Mouse (Mus musculus) neural tube, embryonic 12.5 days (tissue): Measurements from ENCODE around the gene Cfl1. TPM values are rescaled to one million over a fixed set of nuclear protein-coding genes. Genes with fewer than 3 reads are reported as not detected.
"Not testable (repeated sequence)": the region's sequence is repeated elsewhere in the genome, so short reads cannot be mapped to it uniquely, and the experiment has no call there.

Experiments
- ATAC-seq: fragments of 200-750 bp; cut with Nextera tagmentation; 2 replicates; pipeline ENCODE4 v1.8.0; 2017; ENCODE audit warnings: low read depth, mild to moderate bottlenecking, moderate TSS enrichment, moderate library complexity; ENCODE audit not compliant: low FRiP score
- H3K27ac ChIP-seq: fragments of 300-500 bp; sonication (generic); 2 replicates; pipeline ENCODE4 v1.5.1; 2016
- H3K27me3 ChIP-seq: fragments of 300-500 bp; sonication (generic); replicated peaks from 2 replicates; pipeline ENCODE4 v1.6.1; 2016; ENCODE audit warnings: mild to moderate bottlenecking
- H3K36me3 ChIP-seq: fragments of 300-500 bp; sonication (generic); 2 replicates; pipeline ENCODE4 v1.6.1; 2016; ENCODE audit warnings: mild to moderate bottlenecking
- H3K4me1 ChIP-seq: fragments of 300-500 bp; sonication (generic); 2 replicates; pipeline ENCODE4 v1.6.1; 2016
- H3K4me2 ChIP-seq: fragments of 300-500 bp; sonication (generic); replicated peaks from 2 replicates; pipeline ENCODE4 v1.6.1; 2016; ENCODE audit warnings: mild to moderate bottlenecking
- H3K4me3 ChIP-seq: fragments of 300-500 bp; sonication (generic); 2 replicates; pipeline ENCODE4 v1.5.1; 2016
- H3K9ac ChIP-seq: fragments of 300-500 bp; sonication (generic); 2 replicates; pipeline ENCODE4 v1.6.1; 2016; ENCODE audit warnings: mild to moderate bottlenecking
- H3K9me3 ChIP-seq: fragments of 300-500 bp; sonication (generic); 2 replicates; pipeline ENCODE4 v1.6.1; 2016; ENCODE audit warnings: mild to moderate bottlenecking
- WGBS: fragments of 180-500 bp; shearing (Covaris S2); methylation state at CpG from one replicate; pipeline ENCODE4 v1.1.7; 2016; 5-methylcytosine and 5-hydroxymethylcytosine counted together
- polyA plus RNA-seq: library from polyadenylated mRNA; unstranded; fragments of >200 nt; fragmentation: Nextera tagmentation; extraction: Ambion mirVana; gene quantifications from 2 replicates; pipeline ENCODE4 v1.2.1, GENCODE M21; 2016

Gene Cfl1
- polyA plus RNA-seq, 1 experiment from 2014 or later, result 3,361 TPM

- 96% methylated on average over 8 of the region's 8 CpGs for WGBS
- H3K9ac ChIP-seq, result no peak overlapping the region
- no peak for ATAC-seq
These were observed 4.9 kb upstream of the Cfl1 start for GRCm38 (mm10) chr19:5485371-5485770.

GRCm38 (mm10) chr19:5485821-5486220, 4.4 kb upstream of the Cfl1 start:
- H3K4me1 ChIP-seq, result peaks cover 12% of the 10 kb centered on the region
- no peak overlapping the region for H3K4me3 ChIP-seq
- H3K27me3 ChIP-seq, result no peaks in the 10 kb centered on the region
- no peak overlapping the region for H3K27ac ChIP-seq
- ATAC-seq, result no peak
- no peak overlapping the region for H3K9ac ChIP-seq
- 94% methylated on average over 7 of the region's 7 CpGs for whole genome bisulfite sequencing
- H3K4me2 ChIP-seq, result no peak overlapping the region
- H3K9me3 ChIP-seq, result no peaks in the 10 kb centered on the region
- H3K36me3 ChIP-seq, result peaks cover 48% of the 10 kb centered on the region

More at GRCm38 (mm10) chr19:5485371-5485770, 4.9 kb upstream of the Cfl1 start:
- Histone ChIP-seq H3K27ac (no peak overlapping the region), H3K4me1 (peaks cover 12% of the 10 kb centered on the region), H3K9me3 (no peaks in the 10 kb centered on the region), H3K36me3 (peaks cover 53% of the 10 kb centered on the region), H3K4me2 (no peak overlapping the region), H3K4me3 (no peak overlapping the region), H3K27me3 (no peaks in the 10 kb centered on the region)

- Histone ChIP-seq H3K4me1 (peaks cover 12% of the 10 kb centered on the region), H3K9ac (0 out of 2 replicates have a peak overlapping the region, but pooled peaks have one; percentile 21), H3K9me3 (no peaks in the 10 kb centered on the region), H3K4me3 (no peak overlapping the region), H3K4me2 (no peak overlapping the region; the same call in 1 of the 2 replicates), H3K27ac (no peak overlapping the region), H3K36me3 (peaks cover 48% of the 10 kb centered on the region), H3K27me3 (no peaks in the 10 kb centered on the region)
- 93% methylated on average over 8 of the region's 8 CpGs for WGBS
- ATAC-seq, result no peak
These were observed 4.0 kb upstream of the Cfl1 start for GRCm38 (mm10) chr19:5486286-5486685.

GRCm38 (mm10) chr19:5486771-5487170, 3.5 kb upstream of the Cfl1 start:
- Histone ChIP-seq H3K4me1 (peaks cover 13% of the 10 kb centered on the region), H3K4me3 (no peak overlapping the region), H3K9me3 (no peaks in the 10 kb centered on the region), H3K4me2 (peak overlapping the region; percentile 69), H3K9ac (0 out of 2 replicates have a peak overlapping the region, but pooled peaks have one; percentile 21), H3K27me3 (no peaks in the 10 kb centered on the region), H3K27ac (no peak overlapping the region), H3K36me3 (peaks cover 43% of the 10 kb centered on the region)
- WGBS, result 88% methylated on average over 4 of the region's 4 CpGs
- ATAC-seq, result no peak

GRCm38 (mm10) chr19:5487768-5488550, 2.3 kb upstream of the Cfl1 start, which contains the start of gene Mus81:
Gene Mus81 (minus strand): TSS chr19:5488402.
- Histone ChIP-seq H3K27ac (peak within 1 kb of the TSS; percentile 97), H3K4me3 (peak within 1 kb of the TSS; percentile 41), H3K27me3 (no peaks in the 10 kb centered on the region), H3K36me3 (peaks cover 43% of the 10 kb centered on the region), H3K4me2 (peak within 1 kb of the TSS; percentile 69), H3K4me1 (peaks cover 25% of the 10 kb centered on the region), H3K9me3 (no peaks in the 10 kb centered on the region), H3K9ac (peak within 1 kb of the TSS; percentile 62)
- 1% methylated on average over 39 of the region's 39 CpGs for WGBS
- ATAC-seq, result peak; percentile 46

GRCm38 (mm10) chr19:5488878-5489571, 1.2 kb upstream of the Cfl1 start:
- Histone ChIP-seq H3K4me2 (peak overlapping the region; percentile 69), H3K27me3 (no peaks in the 10 kb centered on the region), H3K36me3 (peaks cover 43% of the 10 kb centered on the region), H3K9ac (peak overlapping the region; percentile 62), H3K4me3 (peak overlapping the region; percentile 41), H3K4me1 (peaks cover 26% of the 10 kb centered on the region), H3K27ac (peak overlapping the region; percentile 97), H3K9me3 (no peaks in the 10 kb centered on the region)
- ATAC-seq, result peak; percentile 78
- WGBS, result under 1% methylated on average over 26 of the region's 26 CpGs

- H3K27me3 ChIP-seq, H3K4me3 ChIP-seq, H3K9ac ChIP-seq, H3K9me3 ChIP-seq, ATAC-seq: not testable (repeated sequence)
- peaks cover 43% of the 10 kb centered on the region for H3K36me3 ChIP-seq
- WGBS, result 55% methylated on average over 10 of the region's 10 CpGs
- peaks cover 26% of the 10 kb centered on the region for H3K4me1 ChIP-seq
- H3K4me2 ChIP-seq, result peak overlapping the region; percentile 82
- peak overlapping the region; percentile 99; the same call in 1 of the 2 replicates for H3K27ac ChIP-seq
These were observed 534 bp upstream of the Cfl1 start for GRCm38 (mm10) chr19:5489721-5490120.

- under 1% methylated on average over 59 of the region's 59 CpGs for WGBS
- Histone ChIP-seq H3K27me3 (no peaks in the 10 kb centered on the region), H3K9ac (peak overlapping the region; percentile 91), H3K4me1 (peaks cover 26% of the 10 kb centered on the region), H3K27ac (peak overlapping the region; percentile 99), H3K4me3 (peak overlapping the region; percentile 93), H3K9me3 (no peaks in the 10 kb centered on the region), H3K4me2 (peak overlapping the region; percentile 82), H3K36me3 (peaks cover 41% of the 10 kb centered on the region)
- peak; percentile 45 for ATAC-seq
These were observed 848 bp downstream of the Cfl1 start for GRCm38 (mm10) chr19:5490898-5491708.

- Histone ChIP-seq H3K4me2 (peak overlapping the region; percentile 82), H3K36me3 (peaks cover 53% of the 10 kb centered on the region), H3K27ac (no peak overlapping the region), H3K4me3 (peak overlapping the region; percentile 3; the same call in 1 of the 2 replicates), H3K9ac (no peak overlapping the region), H3K9me3 (no peaks in the 10 kb centered on the region), H3K27me3 (no peaks in the 10 kb centered on the region), H3K4me1 (peaks cover 16% of the 10 kb centered on the region)
- ATAC-seq, result no peak
- WGBS, result 90% methylated on average over 4 of the region's 4 CpGs
These were observed 2.4 kb downstream of the Cfl1 start for GRCm38 (mm10) chr19:5492641-5493040.

- WGBS, result 61% methylated on average over 9 of the region's 9 CpGs
- not testable (repeated sequence) for H3K27me3 ChIP-seq, ATAC-seq, H3K27ac ChIP-seq, H3K9me3 ChIP-seq, H3K4me3 ChIP-seq, H3K9ac ChIP-seq, H3K4me2 ChIP-seq
- Histone ChIP-seq H3K36me3 (peaks cover 60% of the 10 kb centered on the region), H3K4me1 (peaks cover 13% of the 10 kb centered on the region)
These were observed 3.1 kb downstream of the Cfl1 start for GRCm38 (mm10) chr19:5493301-5493721.

GRCm38 (mm10) chr19:5494314-5494713, 4.1 kb downstream of the Cfl1 start:
- Histone ChIP-seq H3K4me1 (peaks cover 13% of the 10 kb centered on the region), H3K27ac (no peak overlapping the region), H3K9ac (no peak overlapping the region), H3K36me3 (peaks cover 61% of the 10 kb centered on the region), H3K9me3 (no peaks in the 10 kb centered on the region), H3K27me3 (no peaks in the 10 kb centered on the region), H3K4me2 (no peak overlapping the region), H3K4me3 (no peak overlapping the region)
- 96% methylated on average over 3 of the region's 3 CpGs for WGBS
- ATAC-seq, result no peak
